Comparison of ENCODE assay signal across 18 mouse cellular contexts in genomic region chr4:39345139-39345412, GRCm38 (mm10).
DNase-seq lines count a peak whose midpoint lies in the region; ATAC-seq lines count a peak whose summit lies in the region.
"Had no signal": no experiment of that assay in that cellular context is flagged by ENCODE, and none has a peak within 500 bp of the region (broad histone marks: within the 10 kb centered on the region; RNA-seq: fewer than 3 reads in every experiment).

No protein-coding gene starts in this region.

- ATAC-seq in forebrain, embryonic 12.5 days (ENCODE audit: low FRiP score): peak; percentile 90
- ATAC-seq in hindbrain, embryonic 15.5 days (ENCODE audit: low FRiP score, low read depth): peak; percentile 78
- ATAC-seq in neural tube, embryonic 12.5 days (ENCODE audit: low FRiP score, low read depth): peak; percentile 89
- ATAC-seq: lung, postnatal 0 days had no signal

- H3K4me3 ChIP-seq in forebrain, embryonic 12.5 days (replicated peaks): no peak overlapping the region
- no peak overlapping the region for H3K4me3 ChIP-seq in hindbrain, embryonic 15.5 days
- H3K4me3 ChIP-seq in neural tube, embryonic 12.5 days: no peak overlapping the region
- H3K4me3 ChIP-seq: heart, embryonic 15.5 days; kidney, embryonic 15.5 days; layer of hippocampus, adult 2 months; limb, embryonic 12.5 days; megakaryocyte, embryonic 14.5 days; stomach, embryonic 15.5 days had no signal

- no peak overlapping the region for H3K9ac ChIP-seq in forebrain, embryonic 12.5 days
- no peak overlapping the region for H3K9ac ChIP-seq in hindbrain, embryonic 15.5 days
- no peak overlapping the region for H3K9ac ChIP-seq in neural tube, embryonic 12.5 days
- H3K9ac ChIP-seq: heart, embryonic 15.5 days; kidney, embryonic 15.5 days; limb, embryonic 12.5 days; liver, embryonic 14.5 days; stomach, embryonic 15.5 days had no signal

- H3K27ac ChIP-seq in forebrain, embryonic 12.5 days: peak overlapping the region; percentile 69
- 0 out of 2 replicates have a peak overlapping the region, but pooled peaks have one; percentile 45 for H3K27ac ChIP-seq in hindbrain, embryonic 15.5 days (replicated peaks)
- H3K27ac ChIP-seq in neural tube, embryonic 12.5 days: no peak overlapping the region
- H3K27ac ChIP-seq: heart, embryonic 15.5 days; kidney, embryonic 15.5 days; layer of hippocampus, adult 2 months; limb, embryonic 12.5 days; liver, embryonic 14.5 days; stomach, embryonic 15.5 days had no signal

- H3K36me3 ChIP-seq in forebrain, embryonic 12.5 days (replicated peaks): no peaks in the 10 kb centered on the region
- H3K36me3 ChIP-seq in hindbrain, embryonic 15.5 days: no peaks in the 10 kb centered on the region
- H3K36me3 ChIP-seq in neural tube, embryonic 12.5 days: no peaks in the 10 kb centered on the region
- H3K36me3 ChIP-seq: heart, embryonic 15.5 days; kidney, embryonic 15.5 days; limb, embryonic 12.5 days; stomach, embryonic 15.5 days had no signal

- no peaks in the 10 kb centered on the region for H3K9me3 ChIP-seq in forebrain, embryonic 12.5 days
- H3K9me3 ChIP-seq in hindbrain, embryonic 15.5 days: no peaks in the 10 kb centered on the region
- H3K9me3 ChIP-seq in neural tube, embryonic 12.5 days: no peaks in the 10 kb centered on the region
- H3K9me3 ChIP-seq: heart, embryonic 15.5 days; kidney, embryonic 15.5 days; limb, embryonic 12.5 days; stomach, embryonic 15.5 days had no signal

- no peaks in the 10 kb centered on the region for H3K27me3 ChIP-seq in forebrain, embryonic 12.5 days
- H3K27me3 ChIP-seq in hindbrain, embryonic 15.5 days: no peaks in the 10 kb centered on the region
- no peaks in the 10 kb centered on the region for H3K27me3 ChIP-seq in neural tube, embryonic 12.5 days (replicated peaks)
- H3K27me3 ChIP-seq: heart, embryonic 15.5 days; kidney, embryonic 15.5 days; limb, embryonic 12.5 days; megakaryocyte, embryonic 14.5 days; stomach, embryonic 15.5 days had no signal

- DNase-seq in embryo, embryonic 10.5 days (ENCODE audit: low spot score): peak; percentile 10
- DNase-seq in embryo, embryonic 10 days (ENCODE audit: low spot score): no peak
- no peak for DNase-seq in layer of hippocampus, adult 9-11 months
- no peak for DNase-seq in spleen, adult 12 weeks (ENCODE audit: low spot score)
- DNase-seq in layer of hippocampus, postnatal 25 days (ENCODE audit: extremely low spot score in 1 of 2, low spot score in 1 of 2): no peak
- DNase-seq: cerebellum, adult 11-12 months; thymus, postnatal 4 days had no signal

- peaks cover 10% of the 10 kb centered on the region for H3K4me1 ChIP-seq in forebrain, embryonic 12.5 days
- H3K4me1 ChIP-seq in hindbrain, embryonic 15.5 days (replicated peaks): peaks cover 11% of the 10 kb centered on the region; the same call in 1 of the 2 replicates
- H3K4me1 ChIP-seq in neural tube, embryonic 12.5 days: no peaks in the 10 kb centered on the region; the same call in none of the 2 replicates
- H3K4me1 ChIP-seq: heart, embryonic 15.5 days; kidney, embryonic 15.5 days; limb, embryonic 12.5 days; megakaryocyte, embryonic 14.5 days; stomach, embryonic 15.5 days had no signal

- 8% methylated on average over 1 of the region's 1 CpGs for WGBS in forebrain, embryonic 12.5 days
- WGBS in hindbrain, embryonic 15.5 days: 5% methylated on average over 1 of the region's 1 CpGs
- WGBS in neural tube, embryonic 12.5 days: 12% methylated on average over 1 of the region's 1 CpGs

- H3K4me2 ChIP-seq in forebrain, embryonic 12.5 days: peak overlapping the region; percentile 35
- H3K4me2 ChIP-seq in hindbrain, embryonic 15.5 days: peak overlapping the region; percentile 8; the same call in 1 of the 2 replicates
- no peak overlapping the region; the same call in 1 of the 2 replicates for H3K4me2 ChIP-seq in neural tube, embryonic 12.5 days (replicated peaks)
- H3K4me2 ChIP-seq: heart, embryonic 15.5 days; kidney, embryonic 15.5 days; limb, embryonic 12.5 days; stomach, embryonic 15.5 days had no signal
